In the genomic region with DNA sequence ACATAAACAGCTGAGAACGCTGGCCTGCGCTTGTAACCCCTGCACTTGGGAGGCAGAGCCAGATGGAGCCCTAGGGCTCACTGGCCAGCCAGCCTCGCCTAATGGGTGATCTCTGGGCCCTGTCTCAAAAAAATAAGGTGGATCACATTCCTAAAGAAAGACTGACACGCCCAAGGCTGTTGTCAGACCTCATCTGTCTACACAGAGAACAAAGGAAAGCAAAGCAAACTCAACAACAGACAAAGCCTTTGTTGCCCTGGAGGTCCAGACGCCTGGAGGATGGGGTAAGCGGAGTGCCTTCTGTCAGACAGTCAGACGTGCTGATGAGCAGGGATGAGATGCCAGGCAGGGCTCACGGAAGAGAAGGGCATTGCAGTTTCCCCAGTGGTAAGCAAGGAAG, we compare ENCODE assay signal across 12 mouse cellular contexts. TPM values are rescaled to one million over a fixed set of nuclear protein-coding genes. Genes with fewer than 3 reads are reported as not detected.
DNase-seq lines count a peak whose midpoint lies in the region; ATAC-seq and TF ChIP-seq lines count a peak whose summit lies in the region.
"Had no signal": no experiment of that assay in that cellular context is flagged by ENCODE, and none has a peak within 500 bp of the region (broad histone marks: within the 10 kb centered on the region; RNA-seq: fewer than 3 reads in every experiment).

No protein-coding gene starts in this region.

- 65% methylated on average over 8 of the region's 8 CpGs for WGBS in kidney, embryonic 14.5 days
- WGBS in kidney, embryonic 16.5 days, result 67% methylated on average over 8 of the region's 8 CpGs
- WGBS in heart, embryonic 14.5 days, result 69% methylated on average over 8 of the region's 8 CpGs
- WGBS in forebrain, embryonic 16.5 days, result 51% methylated on average over 8 of the region's 8 CpGs

- no peak overlapping the region for H3K4me3 ChIP-seq in kidney, embryonic 14.5 days (ENCODE audit: low read length)
- H3K4me3 ChIP-seq in kidney, embryonic 16.5 days (ENCODE audit: low read length), result no peak overlapping the region
- H3K4me3 ChIP-seq in E14TG2a.4 (replicated peaks; ENCODE audit: low read length), result peak overlapping the region; percentile 29; the same call in 1 of the 2 replicates
- no peak overlapping the region for H3K4me3 ChIP-seq in heart, embryonic 14.5 days (ENCODE audit: control insufficient read depth in 1 of 2, insufficient read depth in 1 of 2, low read depth in 1 of 2, low read length in 2 of 2)
- H3K4me3 ChIP-seq in forebrain, embryonic 16.5 days (replicated peaks; ENCODE audit: low read length), result no peak overlapping the region

- peaks cover 13% of the 10 kb centered on the region; the same call in 1 of the 2 replicates for H3K4me1 ChIP-seq in kidney, embryonic 14.5 days (ENCODE audit: control insufficient read depth, insufficient read depth, low read length)
- H3K4me1 ChIP-seq in kidney, embryonic 16.5 days (ENCODE audit: insufficient read depth, low read length), result peaks cover 38% of the 10 kb centered on the region
- H3K4me1 ChIP-seq in E14TG2a.4 (replicated peaks; ENCODE audit: low read depth, low read length), result peaks cover 60% of the 10 kb centered on the region
- peaks cover 31 to 35% of the 10 kb centered on the region in 2 experiments for H3K4me1 ChIP-seq in heart, embryonic 14.5 days (ENCODE audit: control insufficient read depth in 2 of 2, insufficient read depth in 2 of 2, low read length in 2 of 2)
- no peaks in the 10 kb centered on the region for H3K4me1 ChIP-seq in forebrain, embryonic 16.5 days (replicated peaks; ENCODE audit: control insufficient read depth, insufficient read depth, low read length)

- DNase-seq in 3T3-L1 (ENCODE audit: low read depth, low spot score), result peak; percentile 71
- DNase-seq in thymus, postnatal 10 days (ENCODE audit: low spot score in 2 of 2), result no peak

- H3K9me3 ChIP-seq in kidney, embryonic 14.5 days (ENCODE audit: control insufficient read depth, low read length), result no peaks in the 10 kb centered on the region
- no peaks in the 10 kb centered on the region for H3K9me3 ChIP-seq in kidney, embryonic 16.5 days (ENCODE audit: low read length)
- no peaks in the 10 kb centered on the region for H3K9me3 ChIP-seq in E14TG2a.4 (ENCODE audit: low read length)
- H3K9me3 ChIP-seq in heart, embryonic 14.5 days (ENCODE audit: control insufficient read depth, low read length), result no peaks in the 10 kb centered on the region
- no peaks in the 10 kb centered on the region for H3K9me3 ChIP-seq in forebrain, embryonic 16.5 days (ENCODE audit: control insufficient read depth, low read length)

- 0 out of 2 replicates have a peak overlapping the region, but pooled peaks have one; percentile 6 for H3K27ac ChIP-seq in kidney, embryonic 14.5 days (ENCODE audit: low read depth, low read length)
- no peak overlapping the region for H3K27ac ChIP-seq in kidney, embryonic 16.5 days (ENCODE audit: low read length)
- H3K27ac ChIP-seq in heart, embryonic 14.5 days (replicated peaks in 1 of 2; ENCODE audit: control insufficient read depth in 1 of 2, insufficient read depth in 1 of 2, low read depth in 2 of 2, low read length in 2 of 2), result peak overlapping the region in 1 of 2 experiments; percentile 59; a peak in 1 of 4 replicates
- no peak overlapping the region for H3K27ac ChIP-seq in forebrain, embryonic 16.5 days (ENCODE audit: low read length)

- H3K9ac ChIP-seq in kidney, embryonic 14.5 days (ENCODE audit: low read depth, low read length), result no peak overlapping the region
- no peak overlapping the region for H3K9ac ChIP-seq in kidney, embryonic 16.5 days (replicated peaks; ENCODE audit: low read length)
- H3K9ac ChIP-seq in heart, embryonic 14.5 days (ENCODE audit: low read length), result 0 out of 2 replicates have a peak overlapping the region, but pooled peaks have one; percentile 23
- H3K9ac ChIP-seq in forebrain, embryonic 16.5 days (replicated peaks; ENCODE audit: low read depth, low read length), result no peak overlapping the region

- no peak for TF ChIP-seq CTCF in E14TG2a.4 (conservative IDR thresholded peaks at IDR 0.05; ENCODE audit: low read length)

- no peaks in the 10 kb centered on the region for H3K36me3 ChIP-seq in kidney, embryonic 14.5 days (ENCODE audit: control insufficient read depth, insufficient read depth, low read length)
- H3K36me3 ChIP-seq in kidney, embryonic 16.5 days (ENCODE audit: insufficient read depth, low read length), result no peaks in the 10 kb centered on the region
- H3K36me3 ChIP-seq in E14TG2a.4 (ENCODE audit: insufficient read depth, low read length), result no peaks in the 10 kb centered on the region
- no peaks in the 10 kb centered on the region for H3K36me3 ChIP-seq in heart, embryonic 14.5 days (ENCODE audit: control insufficient read depth, insufficient read depth, low read length)
- no peaks in the 10 kb centered on the region for H3K36me3 ChIP-seq in forebrain, embryonic 16.5 days (ENCODE audit: control insufficient read depth, insufficient read depth)

- ATAC-seq in kidney, embryonic 14.5 days (ENCODE audit: low FRiP score, low TSS enrichment), result no peak
- ATAC-seq in kidney, embryonic 16.5 days (ENCODE audit: low FRiP score, low TSS enrichment), result no peak
- ATAC-seq in heart, embryonic 14.5 days (ENCODE audit: insufficient number of reproducible peaks, insufficient read depth, low FRiP score, low read depth), result no peak
- ATAC-seq in forebrain, embryonic 16.5 days, result no peak
- no peak for ATAC-seq in monocyte, adult 5-6 weeks (replicated peaks; ENCODE audit: insufficient number of reproducible peaks, low FRiP score, low TSS enrichment, poor library complexity, severe bottlenecking)

- no peaks in the 10 kb centered on the region for H3K27me3 ChIP-seq in kidney, embryonic 14.5 days (ENCODE audit: control insufficient read depth, insufficient read depth, low read length)
- no peaks in the 10 kb centered on the region for H3K27me3 ChIP-seq in kidney, embryonic 16.5 days (ENCODE audit: insufficient read depth, low read length)
- H3K27me3 ChIP-seq in E14TG2a.4 (ENCODE audit: insufficient read depth, low read length), result peaks cover 27% of the 10 kb centered on the region
- no peaks in the 10 kb centered on the region for H3K27me3 ChIP-seq in heart, embryonic 14.5 days (ENCODE audit: control insufficient read depth, insufficient read depth, low read length)
- H3K27me3 ChIP-seq in forebrain, embryonic 16.5 days (replicated peaks; ENCODE audit: control insufficient read depth, insufficient read depth, low read length), result no peaks in the 10 kb centered on the region

- H3K4me2 ChIP-seq in kidney, embryonic 14.5 days (replicated peaks; ENCODE audit: low read depth, low read length), result no peak overlapping the region
- H3K4me2 ChIP-seq in kidney, embryonic 16.5 days (replicated peaks; ENCODE audit: low read depth, low read length), result no peak overlapping the region
- H3K4me2 ChIP-seq in heart, embryonic 14.5 days (ENCODE audit: low read length), result no peak overlapping the region
- no peak overlapping the region for H3K4me2 ChIP-seq in forebrain, embryonic 16.5 days (ENCODE audit: low read length)

RNA-seq across cellular contexts. Expression of gene Tmem140, which starts 3.8 kb away (rescaled TPM):
- 0.64 and 1.0 TPM in 2 replicates for polyA plus RNA-seq in kidney, embryonic 14.5 days (2014; fragmentation: Nextera tagmentation; extraction: Ambion mirVana)
- 2.8 and 3.1 TPM in 2 replicates for polyA plus RNA-seq in kidney, embryonic 16.5 days (2015; fragmentation: Nextera tagmentation; extraction: Ambion mirVana)
- polyA plus RNA-seq in heart, embryonic 14.5 days (2014; fragmentation: Nextera tagmentation; extraction: Ambion mirVana), result 0.92 and 1.3 TPM in 2 replicates
- polyA plus RNA-seq in forebrain, embryonic 16.5 days (2015; fragmentation: Nextera tagmentation; extraction: Ambion mirVana), result 1.1 and 1.5 TPM in 2 replicates
- 8.0 to 21.4 TPM (median 8.5 TPM) in 3 replicates for total RNA-seq in monocyte, adult 5-6 weeks (2017)

RNA-seq across cellular contexts. Expression of gene Cyren, which starts 11.1 kb away (rescaled TPM):
- 13.1 and 14.2 TPM in 2 replicates for polyA plus RNA-seq in kidney, embryonic 14.5 days (2014; fragmentation: Nextera tagmentation; extraction: Ambion mirVana)
- polyA plus RNA-seq in kidney, embryonic 16.5 days (2015; fragmentation: Nextera tagmentation; extraction: Ambion mirVana), result 15.2 and 15.4 TPM in 2 replicates
- polyA plus RNA-seq in heart, embryonic 14.5 days (2014; fragmentation: Nextera tagmentation; extraction: Ambion mirVana), result 5.8 and 6.3 TPM in 2 replicates
- polyA plus RNA-seq in forebrain, embryonic 16.5 days (2015; fragmentation: Nextera tagmentation; extraction: Ambion mirVana), result 12.5 and 12.7 TPM in 2 replicates
- total RNA-seq in monocyte, adult 5-6 weeks (2017), result 6.1 to 7.3 TPM (median 6.3 TPM) in 3 replicates

RNA-seq across cellular contexts. Expression of gene Wdr91, which starts 43.9 kb away (rescaled TPM):
- 7.3 and 11.0 TPM in 2 replicates for polyA plus RNA-seq in kidney, embryonic 14.5 days (2014; fragmentation: Nextera tagmentation; extraction: Ambion mirVana)
- polyA plus RNA-seq in kidney, embryonic 16.5 days (2015; fragmentation: Nextera tagmentation; extraction: Ambion mirVana), result 11.2 and 11.3 TPM in 2 replicates
- polyA plus RNA-seq in heart, embryonic 14.5 days (2014; fragmentation: Nextera tagmentation; extraction: Ambion mirVana), result 9.7 and 10.4 TPM in 2 replicates
- polyA plus RNA-seq in forebrain, embryonic 16.5 days (2015; fragmentation: Nextera tagmentation; extraction: Ambion mirVana), result 11.8 and 12.9 TPM in 2 replicates
- total RNA-seq in monocyte, adult 5-6 weeks (2017), result 14.8 to 23.2 TPM (median 20.6 TPM) in 3 replicates

RNA-seq across cellular contexts. Expression of gene Stra8, which starts 53.2 kb away (rescaled TPM):
- polyA plus RNA-seq in kidney, embryonic 14.5 days (2014; fragmentation: Nextera tagmentation; extraction: Ambion mirVana), result not detected in 2 replicates
- not detected in 2 replicates for polyA plus RNA-seq in kidney, embryonic 16.5 days (2015; fragmentation: Nextera tagmentation; extraction: Ambion mirVana)
- not detected in 2 replicates for polyA plus RNA-seq in heart, embryonic 14.5 days (2014; fragmentation: Nextera tagmentation; extraction: Ambion mirVana)
- not detected in 2 replicates for polyA plus RNA-seq in forebrain, embryonic 16.5 days (2015; fragmentation: Nextera tagmentation; extraction: Ambion mirVana)
- total RNA-seq in monocyte, adult 5-6 weeks (2017), result not detected in 3 replicates
- total RNA-seq: gastrocnemius, postnatal 36 days had no signal
- polyA plus RNA-seq: kidney, postnatal 0 days; limb, embryonic 11.5 days; spleen, adult 2 months had no signal
